Mouse (Mus musculus) MN1 (cell line): ENCODE measurements at regions not wholly inside any gene's neighbourhood (a gene's known extent, or its start where the extent isn't known, plus 50 kb on each side); places are given as distances from the start of the nearest gene placed in this dataset.

Source experiments
- DNase-seq: peaks from one replicate; pipeline ENCODE4 v3.0.0-alpha.2; 2016; ENCODE audit warnings: low spot score

DNA sequence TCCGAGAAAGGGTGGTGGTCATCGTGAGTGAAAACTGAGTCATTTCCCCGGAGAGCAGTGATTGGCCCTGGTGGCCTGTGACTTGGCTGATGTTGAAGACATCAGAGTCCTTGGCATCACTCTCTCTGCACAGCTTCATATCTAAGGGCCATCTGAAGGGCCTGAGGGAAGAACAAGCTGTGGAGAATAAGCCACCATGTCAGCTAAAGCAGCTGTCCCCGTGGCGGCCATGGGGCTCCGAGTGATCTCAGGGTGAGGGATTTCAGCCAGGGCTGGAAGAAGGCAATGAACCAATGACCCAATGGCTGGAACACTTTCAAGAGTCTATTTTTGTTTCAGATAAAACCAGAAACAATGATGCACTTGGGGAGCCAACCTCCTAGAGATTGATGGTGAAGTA is 62.2 kb downstream of the Ttc32 start:
- no peak for DNase-seq

DNA sequence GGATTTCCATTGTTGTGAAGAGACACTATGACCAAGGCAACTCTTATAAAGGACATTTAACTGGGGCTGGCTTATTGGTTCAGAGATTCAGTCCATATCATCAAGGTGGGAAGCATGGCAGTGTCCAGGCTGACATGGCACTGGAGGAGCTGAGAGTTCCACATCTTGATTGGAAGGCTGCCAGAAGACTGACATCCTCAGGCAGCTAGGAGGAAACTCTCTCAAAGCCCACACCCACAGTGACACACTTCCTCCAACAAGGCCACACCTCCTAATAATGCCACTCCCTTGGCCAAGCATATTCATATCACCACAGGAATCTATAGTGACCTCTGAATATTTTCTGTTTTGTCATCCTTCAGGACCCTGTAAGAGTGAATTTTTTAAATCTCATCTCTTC is 65.3 kb downstream of the Ttc32 start:
- no peak for DNase-seq

- no peak for DNase-seq
Measured at GRCm38 (mm10) chr12:9106416-9106815, 76.6 kb downstream of the Ttc32 start.

DNA sequence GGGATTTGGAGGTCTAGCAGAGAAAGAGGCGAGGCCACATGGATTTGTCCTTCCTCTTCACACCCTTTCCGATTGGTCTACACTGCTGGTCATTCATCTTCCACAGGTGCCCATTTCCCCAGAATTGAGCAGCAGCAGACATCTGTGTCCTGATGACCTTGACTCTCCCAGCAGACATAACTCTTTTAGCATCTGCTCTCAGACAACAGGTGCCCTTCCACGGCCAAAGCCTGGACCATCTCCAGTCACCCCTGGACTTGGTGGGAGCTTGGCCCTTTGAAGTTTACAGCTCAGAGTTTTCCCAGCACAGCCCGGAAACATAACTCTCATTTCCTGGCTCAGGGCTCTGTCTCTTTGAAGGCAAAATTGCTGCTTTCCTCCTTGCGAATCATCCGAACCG is 80.0 kb downstream of the Ttc32 start:
- no peak for DNase-seq

DNA sequence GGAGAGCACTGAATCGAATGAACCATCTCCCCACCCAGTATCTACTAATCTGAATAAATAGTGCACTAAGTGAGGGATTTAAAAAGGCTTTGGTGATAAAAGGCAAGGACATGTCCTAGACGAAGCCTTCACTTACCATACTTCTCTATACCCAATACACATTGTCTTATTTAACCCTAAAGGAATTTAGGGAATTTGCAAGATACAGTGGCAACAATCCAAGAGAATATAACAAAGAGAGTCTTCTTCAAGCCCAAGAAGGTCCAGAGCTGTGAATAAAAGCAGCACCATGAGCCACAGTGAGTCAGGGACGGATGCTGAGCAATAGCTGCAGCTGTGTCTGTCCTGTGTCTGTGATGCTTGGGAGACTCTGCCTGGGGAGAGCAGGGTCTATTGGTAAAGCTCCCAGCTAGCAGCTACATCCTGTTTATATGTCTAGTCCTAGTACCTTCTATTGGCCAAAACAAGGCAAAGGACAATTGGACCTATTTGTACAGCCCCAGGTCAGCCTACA is 82.4 kb downstream of the Ttc32 start:
- no peak for DNase-seq

DNA sequence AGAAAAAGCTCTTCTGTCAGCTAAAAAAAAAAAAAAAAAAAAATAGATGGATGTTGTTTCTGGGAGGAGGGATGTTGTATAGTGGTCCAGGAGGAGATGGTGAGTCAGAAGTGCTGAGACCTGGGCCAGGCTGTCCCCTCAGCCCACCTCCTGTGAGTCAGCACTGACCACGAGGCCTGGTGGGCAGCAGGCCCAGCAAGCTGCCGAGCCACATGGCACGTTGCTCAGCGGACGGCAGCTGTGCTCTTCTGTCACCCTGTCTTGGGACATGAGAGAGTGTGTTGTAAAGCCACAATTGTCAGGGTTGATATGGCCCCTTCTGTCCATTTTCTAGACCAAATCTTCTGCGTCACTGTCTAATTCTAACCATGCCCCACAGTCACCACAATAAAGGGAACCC is 83.9 kb downstream of the Ttc32 start:
- no peak for DNase-seq

GRCm38 (mm10) chr12:9114061-9114460 is 84.3 kb downstream of the Ttc32 start:
- DNase-seq, result no peak

- DNase-seq, result no peak
Measured at GRCm38 (mm10) chr12:9118576-9118975, 88.8 kb downstream of the Ttc32 start.

DNA sequence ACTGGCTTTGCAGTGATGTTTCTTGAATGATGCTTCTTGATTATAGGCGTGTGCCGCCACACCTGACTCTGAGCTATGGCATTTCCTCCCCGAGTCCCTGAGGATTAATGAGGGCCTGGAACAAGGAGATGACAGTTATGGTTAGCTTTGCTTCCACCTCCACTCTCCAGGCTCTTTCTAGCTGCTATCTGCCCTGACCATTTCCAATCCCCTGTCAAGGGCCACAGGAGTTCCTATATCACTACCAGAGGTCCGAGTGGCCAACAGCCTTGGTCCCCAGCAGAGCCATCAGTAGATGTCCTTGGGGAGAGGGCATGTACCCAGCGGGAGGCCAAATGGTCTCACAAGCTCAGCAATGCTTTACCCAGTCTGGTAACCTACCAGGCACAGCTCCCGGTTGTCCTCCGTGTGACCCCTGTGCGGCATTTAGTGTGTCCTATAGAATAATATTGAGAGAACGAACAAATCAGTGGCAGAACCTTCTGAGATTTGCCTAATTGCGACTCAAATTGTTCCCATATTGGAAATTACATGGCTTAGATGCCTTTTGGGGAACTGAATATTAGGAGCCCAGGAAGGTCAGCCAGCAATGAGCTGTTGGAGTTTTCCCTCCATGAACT is 98.2 kb downstream of the Ttc32 start:
- no peak for DNase-seq

DNA sequence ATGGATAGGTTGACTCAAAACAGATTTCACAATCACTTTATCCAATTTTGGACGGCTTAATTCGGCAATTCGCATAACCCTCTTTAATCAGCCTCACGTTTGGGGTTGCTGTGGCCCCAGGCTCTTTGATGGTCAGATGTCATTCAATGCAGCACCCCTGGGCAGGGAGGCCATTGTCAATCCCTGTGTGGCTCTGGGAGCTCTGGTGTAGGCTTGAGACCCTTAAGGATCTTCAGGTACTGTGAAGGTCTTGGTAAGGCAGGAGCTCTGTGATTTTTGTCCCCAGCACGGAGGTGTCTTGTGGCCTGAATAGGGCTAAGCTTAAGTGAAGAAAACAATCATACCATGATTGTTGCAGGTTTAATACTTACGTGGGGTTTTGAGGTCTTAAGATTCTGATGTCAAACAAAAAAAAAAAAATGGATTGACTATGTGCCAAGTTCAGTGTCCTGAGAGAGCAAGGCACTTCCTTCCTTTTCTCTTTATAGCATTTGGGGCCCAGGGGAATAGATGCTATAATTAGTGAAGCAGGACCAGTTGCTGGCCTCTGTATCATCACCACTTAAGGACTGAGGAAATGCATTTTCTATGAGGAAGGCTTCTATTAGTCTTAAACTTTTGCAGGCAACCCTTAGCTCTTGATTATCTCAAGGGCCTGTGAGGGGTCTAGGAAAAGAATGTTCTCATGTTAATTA is 98.9 kb downstream of the Ttc32 start:
- DNase-seq, result no peak

DNA sequence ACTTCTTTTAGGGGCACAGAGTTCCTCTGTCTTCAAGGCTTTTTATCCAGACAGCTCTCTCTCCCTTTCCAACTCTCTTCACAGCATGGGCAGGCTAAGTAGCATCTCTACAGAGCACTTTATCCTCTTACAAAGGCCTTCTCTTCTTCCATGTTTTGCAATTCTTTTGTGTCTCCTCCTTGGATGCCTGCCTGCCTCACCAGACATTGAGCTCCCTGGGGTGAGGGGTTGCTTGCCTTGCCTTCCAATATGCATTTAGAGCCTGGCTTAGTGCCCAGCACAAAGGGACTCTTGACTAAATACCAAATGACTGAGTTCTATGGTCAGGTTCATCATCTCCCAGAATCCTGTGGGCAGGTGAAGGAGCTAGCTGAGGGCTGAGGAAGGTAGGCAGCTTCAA is 102.8 kb downstream of the Ttc32 start:
- no peak for DNase-seq

GRCm38 (mm10) chr12:9133890-9134870 is 104.4 kb downstream of the Ttc32 start:
- no peak for DNase-seq

DNA sequence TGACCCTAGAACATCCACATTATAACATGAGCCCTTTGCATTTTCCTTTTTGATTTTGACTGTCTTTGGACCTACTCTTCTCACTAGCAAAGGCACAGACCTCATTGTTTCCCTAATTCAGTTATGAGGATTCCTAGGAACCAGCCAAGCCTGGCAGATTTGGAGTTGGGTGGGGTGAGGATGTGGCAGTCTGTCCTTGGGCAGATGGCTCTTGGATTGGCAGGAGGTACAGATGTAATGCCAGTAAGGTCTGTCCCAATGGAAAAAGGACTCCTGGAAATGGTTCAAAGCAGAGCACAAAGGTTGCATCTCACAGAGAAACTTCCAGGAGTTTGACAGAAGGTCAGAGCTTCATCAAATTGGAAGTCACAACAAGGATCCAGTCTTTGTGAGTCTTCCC is 121.2 kb downstream of the Ttc32 start:
- DNase-seq, result no peak

- DNase-seq, result no peak
Measured at GRCm38 (mm10) chr12:9151426-9151825, 121.6 kb downstream of the Ttc32 start.

DNA sequence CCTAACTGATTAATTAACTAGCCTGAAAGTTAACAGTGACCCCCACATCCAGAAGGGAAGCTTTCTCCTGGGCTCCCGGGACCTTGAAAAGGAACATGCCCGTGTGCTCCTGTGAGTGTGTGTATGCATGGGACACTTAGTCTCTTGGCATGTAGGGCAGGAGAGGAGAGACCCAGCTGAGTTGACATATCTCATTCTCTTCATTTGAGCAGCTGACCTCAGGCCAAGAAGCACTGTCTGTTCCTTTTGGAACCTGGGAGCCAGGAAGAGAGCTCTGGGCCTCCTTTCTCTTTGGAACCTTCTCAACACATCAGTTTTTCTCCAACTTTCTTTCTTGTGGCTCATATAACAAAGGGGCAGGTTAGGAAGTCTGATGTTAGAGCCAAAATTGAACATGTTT is 124.7 kb downstream of the Ttc32 start:
- no peak for DNase-seq

GRCm38 (mm10) chr12:9156794-9157193 is 127.0 kb downstream of the Ttc32 start:
- no peak for DNase-seq

DNA sequence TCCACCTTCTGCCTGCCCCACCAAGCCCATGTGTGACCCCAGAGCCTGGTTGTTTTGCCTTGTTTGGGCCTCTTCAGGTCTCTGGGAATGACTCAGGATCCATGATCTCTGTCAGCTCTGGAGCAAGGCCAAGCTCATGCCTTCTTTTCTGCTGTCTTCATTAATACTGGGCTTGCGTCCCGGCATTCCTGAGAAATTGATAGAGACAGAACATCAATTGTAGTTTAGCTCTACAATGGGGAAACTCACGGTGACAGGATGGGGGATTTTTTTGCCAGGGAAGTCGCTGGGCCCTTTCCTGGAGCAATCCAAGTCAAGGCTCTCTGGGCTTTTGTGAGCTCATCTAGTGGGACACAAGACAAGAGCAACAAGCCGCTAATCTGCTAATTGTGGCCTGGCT is 129.0 kb downstream of the Ttc32 start:
- no peak for DNase-seq

GRCm38 (mm10) chr12:9165367-9165940 is 135.7 kb downstream of the Ttc32 start:
- DNase-seq, result no peak

GRCm38 (mm10) chr12:9166218-9166908 is 136.6 kb downstream of the Ttc32 start:
- DNase-seq, result no peak

DNA sequence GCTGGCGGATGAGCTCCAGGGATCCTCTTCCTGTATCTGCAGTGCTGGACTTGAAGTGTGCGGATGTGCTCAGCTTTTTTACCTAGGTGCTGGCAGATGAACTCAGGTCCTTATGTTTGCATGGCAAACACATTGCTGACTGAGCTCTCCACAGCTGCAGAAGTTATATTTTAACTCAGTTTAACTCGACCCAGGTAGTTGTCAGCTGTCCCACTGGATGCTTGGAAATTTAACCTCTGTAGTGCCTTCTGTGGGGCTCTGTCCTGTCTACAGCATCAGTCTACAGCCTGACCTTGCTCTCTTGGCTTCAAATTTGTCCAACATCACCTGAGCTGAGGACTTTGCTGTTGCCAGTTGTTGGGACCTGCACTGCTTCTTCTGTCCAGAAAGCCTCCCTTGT is 139.2 kb downstream of the Ttc32 start:
- DNase-seq, result no peak

DNA sequence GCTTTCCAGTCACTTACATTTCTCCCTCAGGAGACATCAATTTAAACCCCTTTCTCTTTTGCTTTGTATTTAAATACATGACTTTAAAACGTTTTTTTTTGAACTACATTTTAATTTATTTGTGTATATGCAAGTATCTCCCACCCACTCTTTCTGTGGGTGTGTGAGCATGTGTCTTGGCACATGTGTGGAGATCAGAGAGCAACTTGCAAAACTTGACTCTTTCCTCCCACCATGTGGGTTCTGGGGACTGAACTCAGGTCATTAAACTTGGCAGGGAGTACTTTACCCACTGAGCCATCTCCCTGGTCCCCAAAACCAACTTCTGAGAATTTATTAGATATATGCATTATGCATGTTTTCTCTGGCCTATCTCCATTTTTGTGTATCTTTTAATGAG is 143.9 kb downstream of the Ttc32 start:
- no peak for DNase-seq

DNA sequence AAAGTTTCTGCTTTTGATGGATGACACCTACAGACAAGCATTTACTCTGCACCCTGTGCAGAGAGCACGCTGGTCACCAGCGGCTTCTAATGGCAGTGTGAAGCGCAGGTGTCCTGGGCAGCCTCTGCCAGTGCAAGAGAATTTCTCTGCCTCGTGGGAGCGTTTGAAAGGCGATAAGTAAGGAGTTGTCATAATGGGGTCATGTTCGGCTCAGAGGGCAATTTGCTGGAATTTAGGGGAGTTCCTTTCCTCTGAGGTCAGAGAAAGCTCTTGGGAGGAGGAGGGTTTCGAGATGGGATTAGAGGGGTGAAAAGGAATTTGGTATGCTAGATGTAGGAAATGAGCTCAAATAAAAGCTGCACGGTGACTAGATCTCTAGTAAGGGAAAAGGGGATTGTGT is 144.5 kb downstream of the Ttc32 start:
- DNase-seq, result no peak
